Mouse (Mus musculus) urinary bladder, adult 2 months (tissue): ENCODE data around the gene Map1b. TPM values are rescaled to one million over a fixed set of nuclear protein-coding genes. Genes with fewer than 3 reads are reported as not detected.

Experiments used
- polyA plus RNA-seq: library from polyadenylated mRNA; depleted of rRNA; stranded (reverse); fragments of >200 nt; gene quantifications from 2 replicates; pipeline ENCODE4 v1.2.3, GENCODE M21; 2012; rRNA removed

Gene Map1b
- polyA plus RNA-seq, 1 experiment, result 7.6 TPM

Other genes with a start within 250 kb of the Map1b start
- gene Ptcd2, start 171.8 kb downstream of the Map1b start, polyA plus RNA-seq, result 22.2 and 23.5 TPM in 2 replicates
- gene Mrps27, start 171.8 kb downstream of the Map1b start, polyA plus RNA-seq, result 20.8 and 21.1 TPM in 2 replicates